Mouse (Mus musculus) C2C12 (cell line): ENCODE measurements around the gene Syce1.

Experiments
- CTCF ChIP-seq: IDR thresholded peaks from one replicate; pipeline ENCODE4 v1.5.1; 2011; ENCODE audit not compliant: control insufficient read depth, insufficient read depth, insufficient read length
- MAX ChIP-seq: IDR thresholded peaks from one replicate; pipeline ENCODE4 v1.6.1; 2011; ENCODE audit warnings: mild to moderate bottlenecking, control low read depth

- no peak for TF ChIP-seq CTCF
- TF ChIP-seq MAX: no peak
These were observed 40.2 kb downstream of the Syce1 start for GRCm38 (mm10) chr7:140747402-140747801.
